Mouse (Mus musculus): Measurements from ENCODE around the gene Fam185a.

GRCm38 (mm10) chr5:21384252-21384960 is 40.4 kb upstream of the Fam185a start:
- TF ChIP-seq POLR2A (IDR thresholded peaks at IDR 0.05; ENCODE audit: low read depth, low read length) (no peak), CTCF (IDR thresholded peaks at IDR 0.05; ENCODE audit: borderline replicate concordance, insufficient read depth, low read length) (no peak)
